Mouse (Mus musculus): ENCODE measurements around the gene Mal. TPM values are rescaled to one million over a fixed set of nuclear protein-coding genes. Genes with fewer than 3 reads are reported as not detected.

Gene Mal
- polyA plus RNA-seq (2012; rRNA removed): 6.7 and 13.4 TPM in 2 replicates

GRCm38 (mm10) chr2:127656086-127656720 lies at the start of gene Mal:
Gene Mal (minus strand): TSS chr2:127656695.

GRCm38 (mm10) chr2:127586694-127587513 lies 69.6 kb downstream of the Mal start, which contains the start of the genes Zfp661 and Mrps5:
Gene Zfp661 (minus strand): TSS chr2:127587094.
Gene Mrps5 (plus strand): TSS chr2:127587222.

Other genes with a start within 250 kb of the Mal start
- 0.13 and 0.25 TPM in 2 replicates for gene Gpat2, start 231.5 kb downstream of the Mal start, polyA plus RNA-seq (2012; rRNA removed)
- 13.1 and 13.8 TPM in 2 replicates for gene Fahd2a, start 212.1 kb downstream of the Mal start, polyA plus RNA-seq (2012; rRNA removed)
- gene Kcnip3, start 134.6 kb downstream of the Mal start, polyA plus RNA-seq (2012; rRNA removed): 1.8 and 2.1 TPM in 2 replicates
- gene Prom2, start 115.2 kb downstream of the Mal start, polyA plus RNA-seq (2012; rRNA removed): 0.03 and 0.15 TPM in 2 replicates
- 1.8 and 2.8 TPM in 2 replicates for gene Zfp661, start 69.6 kb downstream of the Mal start, polyA plus RNA-seq (2012; rRNA removed)
- gene Mrps5, start 69.5 kb downstream of the Mal start, polyA plus RNA-seq (2012; rRNA removed): 47.1 and 52.0 TPM in 2 replicates
- 142 and 235 TPM in 2 replicates for gene Mall, start 73.2 kb upstream of the Mal start, polyA plus RNA-seq (2012; rRNA removed)
- 2.3 and 4.5 TPM in 2 replicates for gene Nphp1, start 132.2 kb upstream of the Mal start, polyA plus RNA-seq (2012; rRNA removed)
- gene Mtln, start 135.8 kb upstream of the Mal start, polyA plus RNA-seq (2012; rRNA removed): 51.2 and 57.7 TPM in 2 replicates
- 0.50 and 1.0 TPM in 2 replicates for gene Bub1, start 175.2 kb upstream of the Mal start, polyA plus RNA-seq (2012; rRNA removed)
- gene Acoxl, start 182.2 kb upstream of the Mal start, polyA plus RNA-seq (2012; rRNA removed): not detected in 2 replicates

Data from colon, adult 2 months (tissue).